Mouse (Mus musculus) lung, embryonic 16.5 days (tissue): ENCODE results near the gene 1600015I10Rik. TPM values are rescaled to one million over a fixed set of nuclear protein-coding genes. Genes with fewer than 3 reads are reported as not detected.

Experiments
- polyA plus RNA-seq: library from polyadenylated mRNA; unstranded; fragments of >200 nt; fragmentation: Nextera tagmentation; extraction: Ambion mirVana; gene quantifications from 2 replicates; pipeline ENCODE4 v1.2.1, GENCODE M21; 2015

The 1600015I10Rik gene
- polyA plus RNA-seq, 1 experiment from 2014 or later = not detected

Other genes with a start within 250 kb of the 1600015I10Rik start
- gene Gimap4, start 245.3 kb upstream of the 1600015I10Rik start, polyA plus RNA-seq = 53.8 and 58.5 TPM in 2 replicates
- gene Gimap6, start 221.7 kb upstream of the 1600015I10Rik start, polyA plus RNA-seq = 50.6 and 54.7 TPM in 2 replicates
- 3.6 and 4.6 TPM in 2 replicates for gene Gm28053, start 211.3 kb upstream of the 1600015I10Rik start, polyA plus RNA-seq
- gene Gimap7, start 211.3 kb upstream of the 1600015I10Rik start, polyA plus RNA-seq = not detected in 2 replicates
- 46.7 and 51.1 TPM in 2 replicates for gene Gimap1, start 190.8 kb upstream of the 1600015I10Rik start, polyA plus RNA-seq
- 22.3 and 22.4 TPM in 2 replicates for gene Gimap5, start 183.7 kb upstream of the 1600015I10Rik start, polyA plus RNA-seq
- gene Gimap3, start 159.0 kb upstream of the 1600015I10Rik start, polyA plus RNA-seq = 0.08 and 0.10 TPM in 2 replicates
- gene Tmem176a, start 89.0 kb upstream of the 1600015I10Rik start, polyA plus RNA-seq = 242 and 258 TPM in 2 replicates
- gene Tmem176b, start 88.4 kb upstream of the 1600015I10Rik start, polyA plus RNA-seq = 450 and 479 TPM in 2 replicates
- gene Aoc1, start 57.0 kb upstream of the 1600015I10Rik start, polyA plus RNA-seq = 0.30 TPM in 1 of 2 replicates, not detected in the other
- gene Doxl2, start 45.1 kb downstream of the 1600015I10Rik start, polyA plus RNA-seq = not detected in 2 replicates
- gene Svs1, start 57.0 kb downstream of the 1600015I10Rik start, polyA plus RNA-seq = not detected in 2 replicates
- gene Gpnmb, start 106.7 kb downstream of the 1600015I10Rik start, polyA plus RNA-seq = 0.63 and 0.93 TPM in 2 replicates
- gene Malsu1, start 143.9 kb downstream of the 1600015I10Rik start, polyA plus RNA-seq = 66.4 and 77.4 TPM in 2 replicates